Mouse (Mus musculus) limb, embryonic 13.5 days (tissue): Measurements from ENCODE around the gene Mgam. TPM values are rescaled to one million over a fixed set of nuclear protein-coding genes. Genes with fewer than 3 reads are reported as not detected.
A peak's percentile ranks its signal among the peaks of the same experiment; 100 is the strongest.
"Not testable (repeated sequence)": the region's sequence is repeated elsewhere in the genome, so short reads cannot be mapped to it uniquely, and the experiment has no call there.

ENCODE experiments used
- ATAC-seq: fragments of 200-750 bp; cut with Nextera tagmentation; 2 replicates; pipeline ENCODE4 v1.8.0; 2017; ENCODE audit warnings: low read depth, moderate number of reproducible peaks, moderate TSS enrichment; ENCODE audit not compliant: low FRiP score
- H3K27ac ChIP-seq: fragments of 300-500 bp; sonication (generic); 2 replicates; pipeline ENCODE4 v1.5.1; 2015; ENCODE audit warnings: inconsistent platforms, mild to moderate bottlenecking, moderate library complexity
- H3K27me3 ChIP-seq: fragments of 300-500 bp; sonication (generic); 2 replicates; pipeline ENCODE4 v1.6.1; 2015; ENCODE audit warnings: mild to moderate bottlenecking, inconsistent platforms
- H3K36me3 ChIP-seq: fragments of 300-500 bp; sonication (generic); 2 replicates; pipeline ENCODE4 v1.6.1; 2015; ENCODE audit warnings: inconsistent platforms, mild to moderate bottlenecking, moderate library complexity
- H3K4me1 ChIP-seq: fragments of 300-500 bp; sonication (generic); 2 replicates; pipeline ENCODE4 v1.6.1; 2015; ENCODE audit warnings: inconsistent platforms
- H3K4me2 ChIP-seq: fragments of 300-500 bp; sonication (generic); replicated peaks from 2 replicates; pipeline ENCODE4 v1.6.1; 2015; ENCODE audit warnings: inconsistent platforms, mild to moderate bottlenecking, moderate library complexity
- H3K4me3 ChIP-seq: fragments of 300-500 bp; sonication (generic); 2 replicates; pipeline ENCODE4 v1.5.1; 2015; ENCODE audit warnings: moderate library complexity, mild to moderate bottlenecking, inconsistent platforms
- H3K9ac ChIP-seq: fragments of 300-500 bp; sonication (generic); 2 replicates; pipeline ENCODE4 v1.6.1; 2015; ENCODE audit warnings: mild to moderate bottlenecking, inconsistent platforms
- H3K9me3 ChIP-seq: fragments of 300-500 bp; sonication (generic); 2 replicates; pipeline ENCODE4 v1.6.1; 2016; ENCODE audit warnings: inconsistent platforms
- WGBS: fragments of 180-500 bp; shearing (Covaris S2); methylation state at CpG from one replicate; pipeline ENCODE4 v1.1.7; 2015; 5-methylcytosine and 5-hydroxymethylcytosine counted together
- polyA plus RNA-seq: library from polyadenylated mRNA; unstranded; fragments of >200 nt; fragmentation: Nextera tagmentation; extraction: Ambion mirVana; gene quantifications from 2 replicates; pipeline ENCODE4 v1.2.1, GENCODE M21; 2015

Gene Mgam
- polyA plus RNA-seq, 1 experiment from 2014 or later = 0.23 TPM

- no peak overlapping the region for H3K4me3 ChIP-seq
- WGBS = 78% methylated on average over 6 of the region's 6 CpGs
- no peak overlapping the region for H3K4me2 ChIP-seq
- H3K27me3 ChIP-seq = no peaks in the 10 kb centered on the region
- H3K36me3 ChIP-seq = no peaks in the 10 kb centered on the region
- H3K27ac ChIP-seq = no peak overlapping the region
- ATAC-seq = no peak
- no peak overlapping the region for H3K9ac ChIP-seq
- H3K4me1 ChIP-seq = no peaks in the 10 kb centered on the region
- H3K9me3 ChIP-seq = no peaks in the 10 kb centered on the region
Measured at GRCm38 (mm10) chr6:40635559-40635958, 6.9 kb downstream of the Mgam start.

GRCm38 (mm10) chr6:40637755-40638154, 9.1 kb downstream of the Mgam start:
- Histone ChIP-seq H3K9me3 (no peaks in the 10 kb centered on the region), H3K4me2 (no peak overlapping the region), H3K27ac (no peak overlapping the region), H3K4me1 (no peaks in the 10 kb centered on the region), H3K4me3 (no peak overlapping the region), H3K36me3 (no peaks in the 10 kb centered on the region), H3K9ac (no peak overlapping the region), H3K27me3 (no peaks in the 10 kb centered on the region)
- ATAC-seq = no peak
- WGBS = 88% methylated on average over 5 of the region's 5 CpGs

GRCm38 (mm10) chr6:40640710-40641538, 12.3 kb downstream of the Mgam start:
- no peaks in the 10 kb centered on the region for H3K27me3 ChIP-seq
- H3K4me3 ChIP-seq = no peak overlapping the region
- no peak overlapping the region for H3K9ac ChIP-seq
- H3K36me3 ChIP-seq = no peaks in the 10 kb centered on the region
- H3K9me3 ChIP-seq = no peaks in the 10 kb centered on the region
- no peaks in the 10 kb centered on the region for H3K4me1 ChIP-seq
- H3K4me2 ChIP-seq = no peak overlapping the region
- no peak overlapping the region for H3K27ac ChIP-seq
- WGBS = 85% methylated on average over 8 of the region's 8 CpGs
- ATAC-seq = no peak

DNA sequence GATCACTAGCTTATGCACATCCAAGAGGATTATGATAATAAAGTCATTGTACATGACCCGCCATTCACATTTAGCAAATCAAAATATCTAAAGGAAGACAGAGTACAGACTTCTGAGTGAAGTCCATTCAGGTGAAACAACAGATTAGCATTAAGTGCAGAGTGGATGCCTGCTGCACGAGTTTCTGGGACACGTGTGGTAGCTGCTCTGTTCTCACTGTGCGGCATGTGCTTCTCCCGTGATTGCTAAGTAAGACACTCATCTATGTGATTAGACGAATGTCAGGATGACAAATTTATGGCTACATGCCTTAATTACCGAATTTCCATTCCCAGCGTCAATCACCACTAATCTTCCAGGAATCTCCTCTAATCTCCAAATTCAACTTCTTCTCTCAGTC, 17.1 kb downstream of the Mgam start:
- Histone ChIP-seq H3K4me3 (no peak overlapping the region), H3K9ac (no peak overlapping the region), H3K27ac (no peak overlapping the region), H3K4me2 (no peak overlapping the region), H3K36me3 (no peaks in the 10 kb centered on the region), H3K9me3 (no peaks in the 10 kb centered on the region), H3K27me3 (no peaks in the 10 kb centered on the region), H3K4me1 (no peaks in the 10 kb centered on the region)
- ATAC-seq = no peak
- 76% methylated on average over 8 of the region's 8 CpGs for WGBS

DNA sequence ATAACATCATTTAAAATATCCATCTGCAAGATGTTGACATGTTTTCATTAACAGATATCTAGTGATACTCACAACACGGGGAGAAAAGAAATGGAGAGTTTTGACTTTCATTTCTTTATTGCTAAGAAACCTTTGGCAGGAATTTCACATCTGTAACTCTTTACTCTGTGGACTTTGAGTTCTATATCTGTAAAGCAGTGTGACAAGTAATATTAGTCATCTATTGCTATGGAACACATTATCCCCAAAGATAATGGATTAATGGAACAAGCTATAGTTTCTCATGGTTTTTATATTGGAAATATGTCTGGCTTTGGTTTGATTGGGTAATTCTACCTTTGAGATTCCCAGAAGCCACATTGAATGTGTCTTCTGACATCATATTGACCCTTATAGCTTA, 22.3 kb downstream of the Mgam start:
- H3K9ac ChIP-seq = no peak overlapping the region
- WGBS = 84% methylated on average over 1 of the region's 1 CpGs
- no peaks in the 10 kb centered on the region for H3K36me3 ChIP-seq
- H3K9me3 ChIP-seq = no peaks in the 10 kb centered on the region
- H3K4me3 ChIP-seq = no peak overlapping the region
- no peak for ATAC-seq
- no peaks in the 10 kb centered on the region for H3K4me1 ChIP-seq
- no peak overlapping the region for H3K4me2 ChIP-seq
- H3K27me3 ChIP-seq = no peaks in the 10 kb centered on the region
- H3K27ac ChIP-seq = no peak overlapping the region

GRCm38 (mm10) chr6:40660930-40661329, 32.3 kb downstream of the Mgam start:
- no peak for ATAC-seq

GRCm38 (mm10) chr6:40689180-40689579, 60.5 kb downstream of the Mgam start:
- no peaks in the 10 kb centered on the region for H3K36me3 ChIP-seq
- 9% methylated on average over 5 of the region's 5 CpGs for WGBS
- H3K27me3 ChIP-seq = no peaks in the 10 kb centered on the region
- H3K4me3 ChIP-seq = no peak overlapping the region
- no peak overlapping the region for H3K4me2 ChIP-seq
- H3K9me3 ChIP-seq = no peaks in the 10 kb centered on the region
- no peak overlapping the region for H3K9ac ChIP-seq
- ATAC-seq = peak; percentile 51; the same call in 1 of the 2 replicates
- H3K27ac ChIP-seq = no peak overlapping the region
- H3K4me1 ChIP-seq = no peaks in the 10 kb centered on the region

More at GRCm38 (mm10) chr6:40660930-40661329, 32.3 kb downstream of the Mgam start:
- Histone ChIP-seq H3K4me3 (no peak overlapping the region), H3K4me1 (no peaks in the 10 kb centered on the region), H3K27me3 (no peaks in the 10 kb centered on the region), H3K4me2 (no peak overlapping the region), H3K36me3 (no peaks in the 10 kb centered on the region), H3K27ac (no peak overlapping the region), H3K9ac (no peak overlapping the region), H3K9me3 (no peaks in the 10 kb centered on the region)
- 63% methylated on average over 2 of the region's 2 CpGs for WGBS

- ATAC-seq, H3K9me3 ChIP-seq, H3K36me3 ChIP-seq, H3K4me3 ChIP-seq, H3K4me2 ChIP-seq, H3K27ac ChIP-seq, H3K27me3 ChIP-seq, H3K9ac ChIP-seq, H3K4me1 ChIP-seq: not testable (repeated sequence)
- 47% methylated on average over 4 of the region's 4 CpGs for WGBS
Measured at GRCm38 (mm10) chr6:40692007-40692406, 63.4 kb downstream of the Mgam start.

- not testable (repeated sequence) for ATAC-seq, H3K27me3 ChIP-seq, H3K27ac ChIP-seq, H3K36me3 ChIP-seq, H3K4me2 ChIP-seq, H3K9ac ChIP-seq, H3K4me1 ChIP-seq, H3K4me3 ChIP-seq, H3K9me3 ChIP-seq
- 80% methylated on average over 5 of the region's 5 CpGs for WGBS
Measured at GRCm38 (mm10) chr6:40713494-40713893, 84.9 kb downstream of the Mgam start.

GRCm38 (mm10) chr6:40715705-40716104, 87.1 kb downstream of the Mgam start:
- Histone ChIP-seq H3K4me3 (no peak overlapping the region), H3K27me3 (no peaks in the 10 kb centered on the region), H3K9me3 (no peaks in the 10 kb centered on the region), H3K27ac (no peak overlapping the region), H3K4me1 (no peaks in the 10 kb centered on the region), H3K36me3 (no peaks in the 10 kb centered on the region), H3K4me2 (no peak overlapping the region), H3K9ac (no peak overlapping the region)
- 78% methylated on average over 1 of the region's 1 CpGs for WGBS
- ATAC-seq = no peak

DNA sequence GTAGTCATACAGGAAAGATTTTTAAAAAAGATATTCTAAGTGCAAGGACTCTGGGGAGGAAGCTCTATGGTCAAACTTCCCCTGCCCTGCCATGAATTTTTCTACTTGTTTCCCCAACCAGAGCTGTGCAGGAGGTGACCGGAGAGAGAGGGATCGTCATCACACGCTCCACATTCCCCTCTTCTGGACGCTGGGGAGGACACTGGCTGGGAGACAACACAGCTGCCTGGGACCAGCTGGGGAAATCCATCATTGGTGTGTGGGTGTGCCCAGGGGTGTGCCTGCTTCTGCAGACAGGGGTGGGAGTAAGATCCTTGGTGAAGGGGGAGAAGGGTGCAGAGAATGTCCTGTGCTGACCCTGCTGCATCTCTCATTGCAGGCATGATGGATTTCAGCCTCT, 99.9 kb downstream of the Mgam start:
- H3K9ac ChIP-seq, H3K4me2 ChIP-seq, H3K4me3 ChIP-seq, H3K27me3 ChIP-seq, H3K9me3 ChIP-seq, H3K36me3 ChIP-seq, H3K4me1 ChIP-seq, H3K27ac ChIP-seq, ATAC-seq: not testable (repeated sequence)
- 71% methylated on average over 4 of the region's 4 CpGs for WGBS

- Histone ChIP-seq H3K4me3 (no peak overlapping the region), H3K9me3 (no peaks in the 10 kb centered on the region), H3K9ac (no peak overlapping the region), H3K27ac (no peak overlapping the region), H3K4me2 (no peak overlapping the region), H3K4me1 (no peaks in the 10 kb centered on the region), H3K36me3 (no peaks in the 10 kb centered on the region), H3K27me3 (no peaks in the 10 kb centered on the region)
- ATAC-seq = no peak
- WGBS = 89% methylated on average over 3 of the region's 3 CpGs
Measured at GRCm38 (mm10) chr6:40739545-40739944, 110.9 kb downstream of the Mgam start.

DNA sequence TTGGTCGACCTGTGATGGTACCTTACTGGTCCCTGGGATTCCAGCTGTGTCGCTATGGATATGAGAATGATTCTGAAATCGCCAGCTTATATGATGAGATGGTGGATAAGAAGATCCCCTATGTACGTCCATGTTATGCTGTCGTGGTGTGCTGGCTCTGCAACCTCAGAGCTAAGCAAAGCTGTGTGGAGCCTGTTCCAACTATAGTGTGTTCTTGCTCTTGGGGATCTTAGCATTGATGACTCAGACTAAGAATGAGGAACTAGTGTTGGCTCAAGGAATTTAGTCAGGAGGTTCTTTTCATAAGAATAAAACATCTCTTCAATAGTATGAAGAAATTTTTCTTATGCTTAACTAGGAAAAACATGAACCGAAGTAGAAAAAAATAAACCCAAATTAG, 120.4 kb downstream of the Mgam start:
- not testable (repeated sequence) for H3K27ac ChIP-seq, H3K4me2 ChIP-seq, H3K9ac ChIP-seq, H3K9me3 ChIP-seq, H3K27me3 ChIP-seq, ATAC-seq, H3K36me3 ChIP-seq, H3K4me1 ChIP-seq, H3K4me3 ChIP-seq
- WGBS = 78% methylated on average over 6 of the region's 6 CpGs
